Mouse (Mus musculus) limb, embryonic 15.5 days (tissue): Measurements from ENCODE around the gene Cdk9. TPM values are rescaled to one million over a fixed set of nuclear protein-coding genes. Genes with fewer than 3 reads are reported as not detected.
A peak's percentile ranks its signal among the peaks of the same experiment; 100 is the strongest.

Source experiments
- ATAC-seq: fragments of 200-750 bp; cut with Nextera tagmentation; 2 replicates; pipeline ENCODE4 v1.8.0; 2017; ENCODE audit warnings: low read depth, moderate TSS enrichment; ENCODE audit not compliant: insufficient number of reproducible peaks, low FRiP score, low TSS enrichment
- H3K27ac ChIP-seq: fragments of 300-500 bp; sonication (generic); 2 replicates; pipeline ENCODE4 v1.5.1; 2015; ENCODE audit warnings: moderate library complexity, mild to moderate bottlenecking, inconsistent platforms
- H3K27me3 ChIP-seq: fragments of 300-500 bp; sonication (generic); 2 replicates; pipeline ENCODE4 v1.6.1; 2015; ENCODE audit warnings: inconsistent platforms
- H3K36me3 ChIP-seq: fragments of 300-500 bp; sonication (generic); 2 replicates; pipeline ENCODE4 v1.6.1; 2015; ENCODE audit warnings: inconsistent platforms
- H3K4me1 ChIP-seq: fragments of 300-500 bp; sonication (generic); 2 replicates; pipeline ENCODE4 v1.6.1; 2015; ENCODE audit warnings: inconsistent platforms
- H3K4me2 ChIP-seq: fragments of 300-500 bp; sonication (generic); 2 replicates; pipeline ENCODE4 v1.6.1; 2015; ENCODE audit warnings: mild to moderate bottlenecking, inconsistent platforms
- H3K4me3 ChIP-seq: fragments of 300-500 bp; sonication (generic); 2 replicates; pipeline ENCODE4 v1.5.1; 2015; ENCODE audit warnings: mild to moderate bottlenecking, inconsistent platforms
- H3K9ac ChIP-seq: fragments of 300-500 bp; sonication (generic); 2 replicates; pipeline ENCODE4 v1.6.1; 2015; ENCODE audit warnings: inconsistent platforms
- H3K9me3 ChIP-seq: fragments of 300-500 bp; sonication (generic); 2 replicates; pipeline ENCODE4 v1.6.1; 2016; ENCODE audit warnings: inconsistent platforms
- WGBS: fragments of 180-500 bp; shearing (Covaris S2); methylation state at CpG from one replicate; pipeline ENCODE4 v1.1.7; 2015; 5-methylcytosine and 5-hydroxymethylcytosine counted together
- polyA plus RNA-seq: library from polyadenylated mRNA; unstranded; fragments of >200 nt; fragmentation: Nextera tagmentation; extraction: Ambion mirVana; gene quantifications from 2 replicates; pipeline ENCODE4 v1.2.1, GENCODE M21; 2015

Gene Cdk9
- polyA plus RNA-seq, 1 experiment from 2014 or later, result 101 TPM

DNA sequence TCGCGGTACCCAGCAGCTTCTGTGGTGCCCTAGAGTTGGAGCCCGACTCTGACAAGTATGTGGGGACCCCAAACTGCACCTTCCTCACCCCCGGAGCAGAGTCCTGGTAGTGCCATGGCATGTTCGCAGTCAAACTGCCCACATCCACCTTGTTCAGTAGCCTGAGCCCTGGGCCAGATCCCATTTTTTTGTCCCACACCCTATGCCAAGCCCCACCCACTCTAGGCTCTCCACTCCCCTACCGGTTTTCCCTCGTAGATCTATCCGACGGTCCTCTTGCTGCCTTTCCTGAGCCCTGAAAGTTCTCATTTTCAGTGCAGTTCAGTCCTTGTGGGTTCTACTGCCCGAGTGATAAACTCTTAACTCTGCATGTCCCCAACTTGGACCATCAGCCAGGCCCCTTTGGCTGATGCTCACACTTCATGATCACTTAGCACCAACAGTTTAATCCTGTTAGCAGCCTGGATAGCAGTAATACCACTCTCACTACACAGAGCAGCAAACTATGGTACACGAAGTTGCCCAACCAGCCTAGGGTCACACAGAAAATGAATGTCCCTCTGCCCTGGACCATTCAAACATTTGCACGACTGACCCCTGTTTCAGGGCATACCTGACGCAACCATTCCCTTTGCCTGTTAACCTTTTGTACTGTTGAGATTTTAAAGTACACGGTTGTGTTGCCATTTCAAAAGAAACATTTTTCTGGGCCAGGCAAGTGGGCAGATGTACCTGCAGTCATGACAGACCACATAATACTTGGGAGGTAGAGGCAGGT is 11.7 kb downstream of the Cdk9 start:
- Histone ChIP-seq H3K9ac (no peak overlapping the region), H3K9me3 (no peaks in the 10 kb centered on the region), H3K27me3 (no peaks in the 10 kb centered on the region), H3K4me3 (no peak overlapping the region), H3K4me2 (no peak overlapping the region), H3K27ac (no peak overlapping the region), H3K4me1 (no peaks in the 10 kb centered on the region), H3K36me3 (peaks cover 41% of the 10 kb centered on the region)
- no peak for ATAC-seq
- WGBS, result 81% methylated on average over 14 of the region's 14 CpGs

DNA sequence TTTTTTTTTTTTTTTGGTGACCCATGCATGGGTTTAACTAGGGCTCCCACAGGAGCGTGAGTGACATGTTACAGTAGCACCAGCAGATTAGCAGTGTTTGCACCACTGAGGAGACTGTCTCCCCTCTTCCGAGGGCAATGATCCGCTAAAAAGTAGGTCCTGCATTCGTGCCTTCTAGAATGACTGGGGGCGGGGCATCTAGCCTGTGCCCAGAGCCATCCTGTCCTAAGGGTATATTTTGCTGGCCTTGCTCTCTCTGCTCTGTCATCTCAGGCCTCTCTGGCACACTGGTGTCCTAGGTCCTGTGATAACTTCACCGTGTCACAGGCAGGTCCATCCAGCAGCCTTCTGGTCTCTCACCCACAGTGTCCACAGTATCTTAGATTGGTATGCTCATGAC is 13.2 kb downstream of the Cdk9 start:
- no peak overlapping the region for H3K4me3 ChIP-seq
- H3K9me3 ChIP-seq, result no peaks in the 10 kb centered on the region
- H3K4me1 ChIP-seq, result 0 out of 2 replicates have a peak, but pooled peaks cover under 1% of the 10 kb centered on the region
- no peak overlapping the region for H3K4me2 ChIP-seq
- H3K27ac ChIP-seq, result no peak overlapping the region
- peaks cover 26% of the 10 kb centered on the region for H3K36me3 ChIP-seq
- H3K9ac ChIP-seq, result no peak overlapping the region
- WGBS, result 76% methylated on average over 6 of the region's 6 CpGs
- no peak for ATAC-seq
- H3K27me3 ChIP-seq, result no peaks in the 10 kb centered on the region

DNA sequence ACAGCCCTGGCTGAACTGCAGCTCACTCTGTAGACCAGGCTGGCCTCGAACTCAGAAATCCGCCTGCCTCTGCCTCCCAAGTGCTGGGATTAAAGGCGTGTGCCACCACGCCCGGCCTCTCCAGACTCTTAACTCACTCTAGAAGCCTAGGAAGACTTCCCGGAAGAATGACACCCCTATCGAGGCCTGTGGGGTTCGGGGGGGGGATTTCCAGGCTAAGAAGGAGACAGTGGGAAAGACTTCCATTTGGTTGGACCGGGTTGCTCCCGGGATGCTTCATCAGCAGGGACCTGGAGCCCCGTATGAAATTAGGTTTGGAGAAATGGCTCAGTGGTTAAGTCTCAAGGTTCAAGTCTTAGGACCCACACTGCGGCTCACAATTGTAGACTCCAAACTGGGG is 18.2 kb downstream of the Cdk9 start:
- Histone ChIP-seq H3K36me3 (no peaks in the 10 kb centered on the region), H3K4me3 (peak overlapping the region; percentile 92), H3K27ac (peak overlapping the region; percentile 92), H3K9ac (peak overlapping the region; percentile 50), H3K27me3 (no peaks in the 10 kb centered on the region), H3K9me3 (no peaks in the 10 kb centered on the region), H3K4me2 (peak overlapping the region; percentile 77), H3K4me1 (peaks cover 29% of the 10 kb centered on the region)
- no peak for ATAC-seq
- WGBS, result 85% methylated on average over 12 of the region's 12 CpGs

DNA sequence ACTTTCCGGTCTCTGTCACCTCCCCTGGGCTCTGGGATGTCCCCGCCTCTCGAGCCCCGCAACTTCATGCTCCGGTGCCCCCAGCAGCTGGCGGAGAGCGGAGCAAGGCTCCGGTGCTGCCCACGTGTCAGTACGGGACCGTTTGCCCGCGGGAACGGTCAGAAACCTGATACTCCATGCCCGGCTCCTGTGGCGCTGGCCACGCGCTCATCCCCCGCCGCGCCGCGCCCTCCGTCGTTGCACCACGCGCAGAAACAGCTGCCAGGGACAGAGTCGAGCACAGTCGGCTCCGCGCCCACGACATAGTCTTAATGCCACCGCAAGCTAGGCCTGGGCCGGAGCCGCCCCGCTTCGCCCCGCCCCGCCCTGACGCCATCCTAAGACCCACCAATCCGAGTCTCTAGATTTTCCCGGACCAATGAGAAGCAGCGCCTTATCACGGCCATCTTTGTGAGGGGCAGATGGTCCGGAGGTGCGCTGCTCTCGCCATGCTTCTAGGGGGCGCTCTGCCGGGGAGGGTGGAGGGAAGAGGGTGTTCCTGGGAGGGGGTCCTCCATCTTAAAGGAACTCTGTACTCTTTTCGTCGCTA is 19.0 kb downstream of the Cdk9 start:
- Histone ChIP-seq H3K9me3 (no peaks in the 10 kb centered on the region), H3K4me2 (peak overlapping the region; percentile 77), H3K4me1 (peaks cover 32% of the 10 kb centered on the region), H3K27me3 (no peaks in the 10 kb centered on the region), H3K4me3 (peak overlapping the region; percentile 92), H3K9ac (peak overlapping the region; percentile 95), H3K36me3 (no peaks in the 10 kb centered on the region), H3K27ac (peak overlapping the region; percentile 92)
- under 1% methylated on average over 51 of the region's 51 CpGs for WGBS
- ATAC-seq, result peak; percentile 96

DNA sequence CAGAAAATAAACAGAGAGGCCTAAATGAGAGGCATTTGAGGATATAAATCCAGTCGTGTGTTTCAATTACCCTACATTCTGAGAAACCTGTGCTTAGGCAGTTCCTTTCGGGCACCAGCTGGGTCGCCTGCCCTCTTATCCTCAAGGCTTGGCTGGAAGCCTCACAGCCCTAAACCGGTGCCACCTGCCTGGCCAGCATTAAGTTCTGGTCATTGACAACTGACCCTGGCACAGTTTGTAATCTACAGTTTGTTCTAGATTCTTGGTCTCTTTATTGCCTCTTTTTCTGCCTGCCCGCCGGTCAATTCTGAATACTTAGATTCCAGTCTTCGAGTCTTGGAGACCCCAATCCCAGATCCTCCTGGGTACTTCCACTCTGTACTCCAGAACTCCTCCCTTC is 19.6 kb downstream of the Cdk9 start:
- Histone ChIP-seq H3K4me1 (peaks cover 32% of the 10 kb centered on the region), H3K36me3 (no peaks in the 10 kb centered on the region), H3K27ac (peak overlapping the region; percentile 92; the same call in 1 of the 2 replicates), H3K4me3 (peak overlapping the region; percentile 92), H3K9me3 (no peaks in the 10 kb centered on the region), H3K27me3 (no peaks in the 10 kb centered on the region), H3K9ac (peak overlapping the region; percentile 95), H3K4me2 (peak overlapping the region; percentile 77)
- 10% methylated on average over 7 of the region's 7 CpGs for WGBS
- ATAC-seq, result no peak

DNA sequence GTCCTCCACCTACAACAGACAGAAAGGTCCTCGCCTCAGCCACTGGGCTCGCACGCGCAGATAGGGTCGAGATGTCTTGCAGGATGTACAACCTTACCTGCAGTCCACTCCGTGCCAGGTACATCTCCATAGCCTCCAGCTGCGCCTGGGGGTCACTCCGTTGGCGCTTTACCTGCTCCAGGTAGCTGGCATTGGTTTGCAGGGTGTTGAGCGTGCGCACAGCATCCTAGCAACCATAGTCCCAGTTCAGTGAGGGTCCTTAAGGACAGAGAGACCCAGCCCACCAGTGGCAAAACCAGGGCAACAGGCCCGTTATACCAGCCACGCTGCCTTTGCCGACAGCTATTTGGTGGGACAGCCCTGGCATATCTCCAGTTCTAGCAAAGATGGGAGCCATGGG is 20.4 kb downstream of the Cdk9 start:
- H3K36me3 ChIP-seq, result peaks cover 7% of the 10 kb centered on the region
- H3K27me3 ChIP-seq, result no peaks in the 10 kb centered on the region
- 92% methylated on average over 14 of the region's 14 CpGs for WGBS
- 0 out of 2 replicates have a peak overlapping the region, but pooled peaks have one; percentile 95 for H3K9ac ChIP-seq
- H3K9me3 ChIP-seq, result no peaks in the 10 kb centered on the region
- peak overlapping the region; percentile 92; the same call in 1 of the 2 replicates for H3K4me3 ChIP-seq
- no peak overlapping the region for H3K27ac ChIP-seq
- H3K4me2 ChIP-seq, result peak overlapping the region; percentile 77
- peaks cover 32% of the 10 kb centered on the region for H3K4me1 ChIP-seq
- no peak for ATAC-seq

DNA sequence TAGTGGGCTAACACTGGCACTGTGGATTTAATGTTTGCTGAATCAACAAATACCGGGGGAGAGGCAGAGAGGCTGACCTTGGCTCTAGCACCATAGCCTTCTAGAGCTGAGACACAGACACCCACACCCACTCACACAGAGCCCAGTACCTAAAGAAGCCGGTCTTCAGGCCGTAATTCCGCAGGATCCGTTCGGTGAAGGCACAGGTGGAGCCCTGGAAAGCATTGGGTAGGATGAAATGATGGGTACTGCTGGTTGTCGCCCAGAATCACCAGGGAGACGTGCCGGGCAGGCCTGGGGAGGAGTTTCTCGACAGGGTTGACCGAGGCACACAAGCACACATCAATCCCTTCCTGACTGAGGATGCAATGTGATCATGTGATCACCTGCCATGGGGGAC is 21.8 kb downstream of the Cdk9 start:
- WGBS, result 83% methylated on average over 11 of the region's 11 CpGs
- Histone ChIP-seq H3K4me2 (no peak overlapping the region), H3K9ac (no peak overlapping the region), H3K36me3 (peaks cover 22% of the 10 kb centered on the region), H3K27me3 (no peaks in the 10 kb centered on the region), H3K4me3 (no peak overlapping the region), H3K4me1 (peaks cover 34% of the 10 kb centered on the region), H3K27ac (no peak overlapping the region), H3K9me3 (no peaks in the 10 kb centered on the region)
- no peak for ATAC-seq

DNA sequence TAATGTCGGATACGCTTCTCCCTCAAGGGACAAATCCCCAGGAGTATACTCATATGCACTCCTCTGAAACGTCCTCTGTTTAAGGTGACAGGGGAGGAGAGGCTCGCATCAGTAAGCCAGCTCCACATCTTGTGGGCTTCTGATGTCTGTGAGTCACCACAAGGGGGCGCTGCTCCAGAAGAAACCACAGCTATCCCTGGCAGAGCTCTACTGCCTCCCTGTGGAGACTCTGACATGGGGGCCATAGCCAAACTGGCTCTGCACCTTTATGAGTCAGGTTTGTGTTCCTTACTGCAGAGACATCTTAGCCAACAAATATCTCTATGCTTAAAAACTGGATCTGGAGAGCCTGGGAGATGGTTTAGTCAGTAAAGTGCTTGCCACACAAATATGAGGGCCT is 23.5 kb downstream of the Cdk9 start:
- no peak for ATAC-seq
- Histone ChIP-seq H3K4me1 (peaks cover 32% of the 10 kb centered on the region), H3K36me3 (peaks cover 38% of the 10 kb centered on the region), H3K4me3 (no peak overlapping the region), H3K27ac (no peak overlapping the region), H3K27me3 (no peaks in the 10 kb centered on the region), H3K4me2 (no peak overlapping the region), H3K9ac (no peak overlapping the region), H3K9me3 (no peaks in the 10 kb centered on the region)
- WGBS, result 16% methylated on average over 5 of the region's 5 CpGs

DNA sequence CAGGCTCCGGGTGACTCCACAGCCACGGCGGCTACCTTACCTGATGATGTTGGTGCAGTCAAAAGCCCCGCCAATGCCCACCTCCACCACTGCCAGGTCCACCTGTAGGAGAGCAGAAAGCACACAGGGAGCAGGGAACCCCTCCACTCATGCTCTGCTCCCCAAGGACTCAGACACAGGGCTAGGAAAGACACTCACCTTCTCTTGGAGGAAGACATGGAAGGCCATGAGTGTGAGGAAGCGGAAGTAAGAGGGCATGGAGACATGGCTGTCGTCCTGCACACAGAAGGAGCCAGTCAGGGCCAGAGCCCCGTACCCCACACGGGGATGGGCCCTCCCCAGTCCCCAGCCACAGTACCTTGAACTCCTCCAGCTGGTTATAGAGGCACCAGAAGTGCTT is 25.3 kb downstream of the Cdk9 start:
- peaks cover 56% of the 10 kb centered on the region for H3K36me3 ChIP-seq
- H3K4me2 ChIP-seq, result no peak overlapping the region
- no peak overlapping the region for H3K27ac ChIP-seq
- ATAC-seq, result no peak
- no peak overlapping the region for H3K9ac ChIP-seq
- H3K9me3 ChIP-seq, result no peaks in the 10 kb centered on the region
- H3K4me1 ChIP-seq, result peaks cover 22% of the 10 kb centered on the region
- WGBS, result 94% methylated on average over 8 of the region's 8 CpGs
- H3K27me3 ChIP-seq, result no peaks in the 10 kb centered on the region
- no peak overlapping the region for H3K4me3 ChIP-seq

DNA sequence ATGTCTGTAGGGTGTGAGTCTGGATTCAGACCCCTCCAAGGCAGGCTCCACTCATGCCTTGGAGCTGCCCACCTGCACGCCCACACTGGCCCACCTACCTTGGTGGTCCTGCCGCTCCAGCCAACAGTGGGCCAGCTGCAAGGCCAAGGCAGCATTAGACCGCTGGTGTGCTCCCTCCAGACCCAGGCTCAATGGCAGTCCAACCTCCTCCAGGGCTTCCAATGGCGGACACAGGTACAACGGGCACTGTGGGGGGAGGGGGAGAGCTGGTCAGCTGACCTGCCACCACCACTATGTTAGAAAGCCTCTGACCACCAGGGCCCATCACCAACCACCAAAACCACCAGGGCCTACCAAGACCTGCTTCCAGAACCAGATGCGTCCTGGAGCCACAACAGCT is 26.2 kb downstream of the Cdk9 start:
- no peak overlapping the region for H3K4me2 ChIP-seq
- no peaks in the 10 kb centered on the region for H3K27me3 ChIP-seq
- no peak for ATAC-seq
- no peaks in the 10 kb centered on the region for H3K9me3 ChIP-seq
- H3K36me3 ChIP-seq, result peaks cover 63% of the 10 kb centered on the region
- H3K4me1 ChIP-seq, result peaks cover 20% of the 10 kb centered on the region
- no peak overlapping the region for H3K27ac ChIP-seq
- no peak overlapping the region for H3K4me3 ChIP-seq
- no peak overlapping the region for H3K9ac ChIP-seq
- WGBS, result 83% methylated on average over 6 of the region's 6 CpGs

DNA sequence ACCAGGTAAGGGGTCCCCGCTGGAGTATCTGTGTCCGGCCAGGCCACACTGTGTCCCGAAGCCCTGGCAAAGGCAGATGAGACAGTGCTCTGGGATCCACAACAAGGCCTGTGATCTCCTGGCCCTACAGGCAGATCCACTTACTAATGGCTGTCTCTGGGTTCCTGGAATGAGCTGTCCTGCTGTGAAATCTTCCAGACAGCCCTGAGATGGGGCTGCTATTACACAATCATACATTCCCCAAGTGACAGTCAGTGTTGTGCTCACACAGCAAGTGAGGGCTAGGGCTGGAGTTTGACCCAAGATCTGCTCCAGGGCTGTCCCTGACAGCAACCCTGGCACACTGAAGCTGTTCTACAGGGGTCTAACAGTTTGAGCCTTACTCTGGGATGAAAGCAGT is 27.1 kb downstream of the Cdk9 start:
- peaks cover 68% of the 10 kb centered on the region for H3K36me3 ChIP-seq
- no peak overlapping the region for H3K27ac ChIP-seq
- WGBS, result 94% methylated on average over 3 of the region's 3 CpGs
- H3K4me3 ChIP-seq, result no peak overlapping the region
- no peaks in the 10 kb centered on the region for H3K27me3 ChIP-seq
- no peak overlapping the region for H3K9ac ChIP-seq
- H3K4me2 ChIP-seq, result no peak overlapping the region
- H3K9me3 ChIP-seq, result no peaks in the 10 kb centered on the region
- peaks cover 22% of the 10 kb centered on the region for H3K4me1 ChIP-seq
- ATAC-seq, result no peak

DNA sequence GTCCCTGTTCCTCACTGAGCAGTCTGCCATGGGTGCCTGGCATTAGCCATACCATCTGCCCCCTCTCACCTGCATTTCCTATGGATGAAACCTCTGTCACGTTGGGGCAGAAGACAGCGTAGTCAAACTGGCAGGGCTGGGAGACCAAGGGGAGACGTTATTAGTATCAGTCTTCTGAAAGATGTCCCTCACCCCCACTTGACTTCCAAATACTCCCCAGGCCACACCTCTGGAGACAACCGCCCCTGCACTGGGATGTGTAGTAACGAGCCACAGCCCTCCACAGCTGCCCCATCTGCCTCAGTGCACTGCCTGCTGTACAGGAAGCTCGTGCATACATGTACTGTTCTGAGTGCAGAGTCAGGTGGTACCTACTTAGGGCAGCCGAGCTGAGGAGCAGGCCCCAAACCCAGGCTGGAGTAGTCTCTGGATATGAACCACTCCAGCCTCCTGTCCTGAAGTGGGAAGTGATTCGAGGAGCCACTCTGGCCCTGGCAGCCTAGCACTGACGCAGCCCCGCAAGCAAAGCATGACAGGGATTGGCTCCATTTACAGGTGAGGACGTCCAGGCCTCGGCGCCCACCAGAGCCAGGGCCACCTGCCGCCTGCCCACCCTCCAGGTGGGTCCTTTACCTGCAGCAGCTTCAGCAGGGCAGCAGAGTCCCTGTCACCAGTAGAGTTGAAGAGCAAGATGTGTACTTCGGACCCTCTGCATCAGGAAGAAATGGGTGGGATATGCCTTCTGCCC is 28.0 kb downstream of the Cdk9 start:
- Histone ChIP-seq H3K9ac (no peak overlapping the region), H3K27ac (no peak overlapping the region), H3K27me3 (no peaks in the 10 kb centered on the region), H3K9me3 (no peaks in the 10 kb centered on the region), H3K4me2 (no peak overlapping the region), H3K4me3 (no peak overlapping the region), H3K4me1 (peaks cover 29% of the 10 kb centered on the region), H3K36me3 (peaks cover 68% of the 10 kb centered on the region)
- ATAC-seq, result no peak
- 86% methylated on average over 15 of the region's 15 CpGs for WGBS
